Mouse (Mus musculus) left cerebral cortex, postnatal 25 days (tissue): ENCODE measurements around the gene Herc4. TPM values are rescaled to one million over a fixed set of nuclear protein-coding genes. Genes with fewer than 3 reads are reported as not detected.

Source experiments
- DNase-seq, 2 experiments: peaks; one replicate each; pipeline ENCODE4 v3.0.0; 2022; ENCODE audit warnings: low spot score in 2 of 2, mixed read lengths in 1 of 2
- intact Hi-C: fragments of 180-260 bp; cut with DNase I; formaldehyde crosslinking; loops from one replicate; pipeline ENCODE4 v1.15.1; 2025
- total RNA-seq, 2 experiments: library from RNA; stranded (reverse); gene quantifications; 2 replicates each; pipeline ENCODE4 v1.2.3; 2021

Gene Herc4
- total RNA-seq, result 10 to 100 TPM; 43.1 to 44.4 TPM

GRCm38 (mm10) chr10:63243493-63244054 is at the start of gene Herc4:
Gene Herc4, plus strand, starts transcription at chr10:63243810.
- intact Hi-C loops, result loop anchor here (1.0 to 5.0 kb wide), 3 partner anchors 86 to 221 kb away; partner anchors contain the start of genes Dnajc12, Hnrnph3, Pbld2 and Sirt1
- DNase-seq, result peak; percentile 93 to 97

GRCm38 (mm10) chr10:63199008-63199407 is 44.6 kb upstream of the Herc4 start:
- DNase-seq, result no peak
- intact Hi-C loops, result no loop called here

GRCm38 (mm10) chr10:63201534-63201933 is 42.1 kb upstream of the Herc4 start:
- no peak for DNase-seq
- intact Hi-C loops, result no loop called here

GRCm38 (mm10) chr10:63203002-63203401 is 40.6 kb upstream of the Herc4 start:
- intact Hi-C loops, result no loop called here
- DNase-seq, result no peak

GRCm38 (mm10) chr10:63203728-63204127 is 39.9 kb upstream of the Herc4 start, which contains the start of gene Mypn:
Gene Mypn, minus strand, starts transcription at chr10:63203952.
- intact Hi-C loops, result no loop called here
- no peak for DNase-seq

- DNase-seq, result no peak
- intact Hi-C loops, result no loop called here
Observed at GRCm38 (mm10) chr10:63208871-63209270, 34.7 kb upstream of the Herc4 start.

- intact Hi-C loops, result no loop called here
- DNase-seq, result peak in 1 of 2 experiments; percentile 55
Observed at GRCm38 (mm10) chr10:63221081-63221783, 22.4 kb upstream of the Herc4 start.

GRCm38 (mm10) chr10:63224341-63224740 is 19.3 kb upstream of the Herc4 start:
- DNase-seq, result no peak
- intact Hi-C loops, result no loop called here

GRCm38 (mm10) chr10:63230266-63230665 is 13.3 kb upstream of the Herc4 start:
- peak; percentile 35 to 75 for DNase-seq
- intact Hi-C loops, result loop anchor here (2.0 kb wide), 1 partner anchor 73 kb away; no protein-coding TSS in a partner anchor

- peak in 1 of 2 experiments; percentile 71 for DNase-seq
- intact Hi-C loops, result loop anchor here (2.0 kb wide), 1 partner anchor 74 kb away; no protein-coding TSS in a partner anchor
Observed at GRCm38 (mm10) chr10:63230854-63231253, 12.8 kb upstream of the Herc4 start.

- intact Hi-C loops, result loop anchor here (2.0 kb wide), 1 partner anchor 75 kb away; no protein-coding TSS in a partner anchor
Observed at GRCm38 (mm10) chr10:63231630-63232029, 12.0 kb upstream of the Herc4 start.

GRCm38 (mm10) chr10:63234133-63234532 is 9.5 kb upstream of the Herc4 start:
- peak in 1 of 2 experiments; percentile 60 for DNase-seq
- intact Hi-C loops, result no loop called here

More at GRCm38 (mm10) chr10:63231630-63232029, 12.0 kb upstream of the Herc4 start:
- no peak for DNase-seq

GRCm38 (mm10) chr10:63235889-63236288 is 7.7 kb upstream of the Herc4 start:
- DNase-seq, result no peak
- intact Hi-C loops, result no loop called here

GRCm38 (mm10) chr10:63236663-63237062 is 6.9 kb upstream of the Herc4 start:
- DNase-seq, result no peak
- intact Hi-C loops, result no loop called here

GRCm38 (mm10) chr10:63237206-63237605 is 6.4 kb upstream of the Herc4 start:
- intact Hi-C loops, result no loop called here
- no peak for DNase-seq

- intact Hi-C loops, result no loop called here
- DNase-seq, result no peak
Observed at GRCm38 (mm10) chr10:63238090-63238489, 5.5 kb upstream of the Herc4 start.

GRCm38 (mm10) chr10:63239848-63240247 is 3.8 kb upstream of the Herc4 start:
- intact Hi-C loops, result loop anchor here (5.0 kb wide), 2 partner anchors 142 to 218 kb away; partner anchors contain the start of genes Dnajc12, Hnrnph3, Pbld2 and Sirt1
- no peak for DNase-seq

GRCm38 (mm10) chr10:63240868-63241271 is 2.7 kb upstream of the Herc4 start:
- intact Hi-C loops, result loop anchor here (5.0 kb wide), 2 partner anchors 141 to 219 kb away; partner anchors contain the start of genes Dnajc12, Hnrnph3, Pbld2 and Sirt1
- DNase-seq, result no peak

- peak in 1 of 2 experiments; percentile 27 for DNase-seq
- intact Hi-C loops, result loop anchor here (1.0 to 5.0 kb wide), 3 partner anchors 86 to 221 kb away; partner anchors contain the start of genes Dnajc12, Hnrnph3, Pbld2 and Sirt1
Observed at GRCm38 (mm10) chr10:63242798-63243435, 693 bp upstream of the Herc4 start.
